Mouse (Mus musculus): ENCODE results near the gene Defb9. TPM values are rescaled to one million over a fixed set of nuclear protein-coding genes. Genes with fewer than 3 reads are reported as not detected.

Gene Defb9
- polyA plus RNA-seq, 1 experiment from 2014 or later, result not detected

Other genes starting within 250 kb of the Defb9 start
- not detected in 2 replicates for gene Defa17, start 229.6 kb downstream of the Defb9 start, polyA plus RNA-seq (2014; fragmentation: Nextera tagmentation; extraction: Ambion mirVana)
- not detected in 2 replicates for gene Defa34, start 219.6 kb downstream of the Defb9 start, polyA plus RNA-seq (2014; fragmentation: Nextera tagmentation; extraction: Ambion mirVana)
- gene AY761184, start 181.8 kb downstream of the Defb9 start, polyA plus RNA-seq (2014; fragmentation: Nextera tagmentation; extraction: Ambion mirVana), result not detected in 2 replicates
- gene Defa24, start 150.9 kb downstream of the Defb9 start, polyA plus RNA-seq (2014; fragmentation: Nextera tagmentation; extraction: Ambion mirVana), result not detected in 2 replicates
- gene Defb50, start 61.9 kb downstream of the Defb9 start, polyA plus RNA-seq (2014; fragmentation: Nextera tagmentation; extraction: Ambion mirVana), result not detected in 2 replicates
- gene Defb2, start 45.5 kb downstream of the Defb9 start, polyA plus RNA-seq (2014; fragmentation: Nextera tagmentation; extraction: Ambion mirVana), result not detected in 2 replicates
- not detected in 2 replicates for gene Defb10, start 26.5 kb downstream of the Defb9 start, polyA plus RNA-seq (2014; fragmentation: Nextera tagmentation; extraction: Ambion mirVana)
- gene Defb11, start 21.0 kb upstream of the Defb9 start, polyA plus RNA-seq (2014; fragmentation: Nextera tagmentation; extraction: Ambion mirVana), result not detected in 2 replicates
- gene Defb15, start 47.3 kb upstream of the Defb9 start, polyA plus RNA-seq (2014; fragmentation: Nextera tagmentation; extraction: Ambion mirVana), result not detected in 2 replicates
- not detected in 2 replicates for gene Defb35, start 52.9 kb upstream of the Defb9 start, polyA plus RNA-seq (2014; fragmentation: Nextera tagmentation; extraction: Ambion mirVana)
- not detected in 2 replicates for gene Defb13, start 61.3 kb upstream of the Defb9 start, polyA plus RNA-seq (2014; fragmentation: Nextera tagmentation; extraction: Ambion mirVana)
- gene Fam90a1a, start 73.3 kb upstream of the Defb9 start, polyA plus RNA-seq (2014; fragmentation: Nextera tagmentation; extraction: Ambion mirVana), result not detected in 2 replicates
- not detected in 2 replicates for gene Ccdc70, start 84.4 kb upstream of the Defb9 start, polyA plus RNA-seq (2014; fragmentation: Nextera tagmentation; extraction: Ambion mirVana)
- 1.4 TPM in 2 replicates for gene Atp7b, start 174.9 kb upstream of the Defb9 start, polyA plus RNA-seq (2014; fragmentation: Nextera tagmentation; extraction: Ambion mirVana)
- 39.6 and 42.5 TPM in 2 replicates for gene Alg11, start 175.3 kb upstream of the Defb9 start, polyA plus RNA-seq (2014; fragmentation: Nextera tagmentation; extraction: Ambion mirVana)
- 0.50 and 0.80 TPM in 2 replicates for gene Nek5, start 239.6 kb upstream of the Defb9 start, polyA plus RNA-seq (2014; fragmentation: Nextera tagmentation; extraction: Ambion mirVana)